In genomic region chr2:163712874-163713273, GRCm38 (mm10) we compare ENCODE assay signal across 9 mouse cellular contexts. TPM values are rescaled to one million over a fixed set of nuclear protein-coding genes. Genes with fewer than 3 reads are reported as not detected.
DNase-seq lines count a peak whose midpoint lies in the region; ATAC-seq and TF ChIP-seq lines count a peak whose summit lies in the region.
"Had no signal": no experiment of that assay in that cellular context is flagged by ENCODE, and none has a peak within 500 bp of the region (broad histone marks: within the 10 kb centered on the region; RNA-seq: fewer than 3 reads in every experiment).

No protein-coding gene starts in this region.

- H3K27me3 ChIP-seq in heart, postnatal 0 days (ENCODE audit: control insufficient read depth, insufficient read depth, low read length) = no peaks in the 10 kb centered on the region
- no peaks in the 10 kb centered on the region for H3K27me3 ChIP-seq in spleen, adult 2 months (ENCODE audit: control insufficient read depth, insufficient read depth, low read length)
- no peaks in the 10 kb centered on the region for H3K27me3 ChIP-seq in liver, embryonic 15.5 days
- H3K27me3 ChIP-seq: embryonic facial prominence, embryonic 13.5 days had no signal

- H3K9ac ChIP-seq in heart, postnatal 0 days (replicated peaks; ENCODE audit: low read depth, low read length) = no peak overlapping the region
- H3K9ac ChIP-seq in liver, embryonic 15.5 days = no peak overlapping the region
- H3K9ac ChIP-seq: embryonic facial prominence, embryonic 13.5 days had no signal

- H3K4me1 ChIP-seq in heart, postnatal 0 days (ENCODE audit: control insufficient read depth, insufficient read depth) = peaks cover 56% of the 10 kb centered on the region
- H3K4me1 ChIP-seq in spleen, adult 2 months (ENCODE audit: control insufficient read depth, insufficient read depth, insufficient read length) = peaks cover 38% of the 10 kb centered on the region
- H3K4me1 ChIP-seq in liver, embryonic 15.5 days (replicated peaks) = peaks cover 53% of the 10 kb centered on the region

- intact Hi-C loops in heart, postnatal 14 days (cut with DNase I) = no loop called here

- H3K4me2 ChIP-seq in heart, postnatal 0 days (ENCODE audit: low read depth, low read length) = no peak overlapping the region
- H3K4me2 ChIP-seq in liver, embryonic 15.5 days = no peak overlapping the region
- H3K4me2 ChIP-seq: embryonic facial prominence, embryonic 13.5 days had no signal

- no peaks in the 10 kb centered on the region for H3K9me3 ChIP-seq in heart, postnatal 0 days (replicated peaks; ENCODE audit: control insufficient read depth, low read length)
- no peaks in the 10 kb centered on the region for H3K9me3 ChIP-seq in liver, embryonic 15.5 days (replicated peaks)
- H3K9me3 ChIP-seq: embryonic facial prominence, embryonic 13.5 days had no signal

- no peak overlapping the region for H3K4me3 ChIP-seq in heart, postnatal 0 days (ENCODE audit: low read depth, low read length)
- no peak overlapping the region for H3K4me3 ChIP-seq in spleen, adult 2 months (ENCODE audit: extremely low read depth, insufficient read depth, insufficient read length)
- no peak overlapping the region for H3K4me3 ChIP-seq in liver, embryonic 15.5 days (replicated peaks)
- H3K4me3 ChIP-seq: embryonic facial prominence, embryonic 13.5 days; myocyte had no signal

- TF ChIP-seq EP300 in heart, postnatal 0 days (IDR thresholded peaks at IDR 0.05; ENCODE audit: low read depth) = no peak

- H3K27ac ChIP-seq in heart, postnatal 0 days (ENCODE audit: low read depth) = peak overlapping the region; percentile 77
- H3K27ac ChIP-seq in spleen, adult 2 months (ENCODE audit: insufficient read depth, low read length) = peak overlapping the region; percentile 79
- H3K27ac ChIP-seq in liver, embryonic 15.5 days (replicated peaks) = peak overlapping the region; percentile 46; the same call in 1 of the 2 replicates
- H3K27ac ChIP-seq: embryonic facial prominence, embryonic 13.5 days had no signal

- TF ChIP-seq POLR2A in spleen, adult 2 months (IDR thresholded peaks at IDR 0.05; ENCODE audit: low read depth, low read length) = no peak

- no peak for ATAC-seq in heart, postnatal 0 days (ENCODE audit: insufficient read depth, low read depth)
- no peak for ATAC-seq in liver, embryonic 15.5 days (ENCODE audit: insufficient read depth)

- TF ChIP-seq CTCF in heart, postnatal 0 days (IDR thresholded peaks at IDR 0.05; ENCODE audit: low read depth) = no peak
- TF ChIP-seq CTCF in spleen, adult 2 months (IDR thresholded peaks at IDR 0.05; ENCODE audit: extremely low read depth, insufficient read depth, insufficient read length, insufficient replicate concordance) = no peak

- no peak for DNase-seq in heart, postnatal 0 days (ENCODE audit: low spot score)
- no peak for DNase-seq in heart, postnatal 14 days
- DNase-seq in spleen, adult 2 months (ENCODE audit: low read depth in 1 of 2, low spot score in 2 of 2) = no peak
- no peak for DNase-seq in spleen, adult 18-20 months
- DNase-seq in ovary, postnatal 36 days (ENCODE audit: low spot score) = no peak
- DNase-seq in frontal cortex, postnatal 10 days (ENCODE audit: low spot score in 2 of 2) = no peak

- 64% methylated on average over 6 of the region's 6 CpGs for WGBS in heart, postnatal 0 days
- WGBS in spleen, adult 2 months = 30% methylated on average over 6 of the region's 6 CpGs
- 63% methylated on average over 6 of the region's 6 CpGs for WGBS in liver, embryonic 15.5 days (ENCODE audit: insufficient replicate concordance)

- peaks cover 3% of the 10 kb centered on the region; the same call in 1 of the 2 replicates for H3K36me3 ChIP-seq in heart, postnatal 0 days (replicated peaks; ENCODE audit: control insufficient read depth, insufficient read depth, low read length)
- no peaks in the 10 kb centered on the region for H3K36me3 ChIP-seq in spleen, adult 2 months (ENCODE audit: control insufficient read depth, insufficient read depth, low read length)
- peaks cover 7% of the 10 kb centered on the region; the same call in 1 of the 2 replicates for H3K36me3 ChIP-seq in liver, embryonic 15.5 days (replicated peaks)
- H3K36me3 ChIP-seq: embryonic facial prominence, embryonic 13.5 days had no signal

RNA-seq across cellular contexts. Expression of gene Ada, which starts 37.2 kb away (rescaled TPM):
- 2.4 and 4.1 TPM in 2 replicates for total RNA-seq in heart, postnatal 0 days (2014; rRNA removed; ENCODE audit: low replicate concordance)
- polyA plus RNA-seq in heart, postnatal 0 days (2015; fragmentation: Nextera tagmentation; extraction: Ambion mirVana) = 1.9 and 2.2 TPM in 2 replicates
- total RNA-seq in heart, postnatal 14 days (2021) = 1 to 10 TPM; 1.2 to 3.2 TPM
- 4.3 and 4.5 TPM in 2 replicates for polyA plus RNA-seq in spleen, adult 2 months (2012; rRNA removed)
- 3.5 TPM in 2 replicates for polyA plus RNA-seq in liver, embryonic 15.5 days (2015; fragmentation: Nextera tagmentation; extraction: Ambion mirVana)

RNA-seq across cellular contexts. Expression of gene Pkig, which starts 54.7 kb away (rescaled TPM):
- total RNA-seq in heart, postnatal 0 days (2014; rRNA removed; ENCODE audit: low replicate concordance) = 363 and 431 TPM in 2 replicates
- 495 and 511 TPM in 2 replicates for polyA plus RNA-seq in heart, postnatal 0 days (2015; fragmentation: Nextera tagmentation; extraction: Ambion mirVana)
- 100 to 1,000 TPM; 183 to 188 TPM for total RNA-seq in heart, postnatal 14 days (2021)
- 138 and 179 TPM in 2 replicates for polyA plus RNA-seq in spleen, adult 2 months (2012; rRNA removed)
- 93.3 and 95.5 TPM in 2 replicates for polyA plus RNA-seq in liver, embryonic 15.5 days (2015; fragmentation: Nextera tagmentation; extraction: Ambion mirVana)
